Mouse (Mus musculus): Measurements from ENCODE around the gene Strn. TPM values are rescaled to one million over a fixed set of nuclear protein-coding genes. Genes with fewer than 3 reads are reported as not detected.

The Strn gene
- polyA plus RNA-seq, 1 experiment from 2014 or later, result 7.6 TPM

DNA sequence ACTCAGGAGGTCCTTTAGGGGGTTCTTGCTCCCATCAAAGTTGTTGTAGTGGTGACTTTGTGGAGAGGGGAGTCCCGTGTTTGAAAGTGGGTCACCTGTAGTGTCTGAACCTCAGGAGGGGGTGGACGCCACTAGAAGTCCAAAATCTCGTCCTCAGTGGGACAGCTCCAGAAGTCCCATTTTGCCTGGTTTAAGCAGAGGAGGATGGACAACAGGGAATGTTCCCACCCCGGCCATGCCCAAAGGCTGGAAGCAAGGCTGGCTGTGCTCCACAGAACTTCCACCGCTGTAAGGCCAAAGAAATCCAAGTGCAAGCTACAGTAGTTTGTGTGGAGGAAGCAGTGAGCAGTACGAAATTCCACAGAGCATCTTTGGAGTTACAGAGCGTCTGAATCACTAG is 117.0 kb downstream of the Strn start:
- no peak overlapping the region for H3K9ac ChIP-seq (replicated peaks; ENCODE audit: low read depth, low read length)
- H3K36me3 ChIP-seq (ENCODE audit: control insufficient read depth, insufficient read depth, low read length), result no peaks in the 10 kb centered on the region
- no peaks in the 10 kb centered on the region for H3K9me3 ChIP-seq (ENCODE audit: control insufficient read depth, low read length)
- no peaks in the 10 kb centered on the region for H3K4me1 ChIP-seq (ENCODE audit: control insufficient read depth, insufficient read depth, low read length)
- 93% methylated on average over 7 of the region's 7 CpGs for WGBS
- ATAC-seq (ENCODE audit: low read depth), result no peak
- H3K4me3 ChIP-seq (ENCODE audit: low read depth, low read length), result no peak overlapping the region
- H3K27ac ChIP-seq (ENCODE audit: low read depth, low read length), result no peak overlapping the region
- no peak overlapping the region for H3K4me2 ChIP-seq (ENCODE audit: low read depth, low read length)
- H3K27me3 ChIP-seq (ENCODE audit: control insufficient read depth, insufficient read depth, low read length), result no peaks in the 10 kb centered on the region

DNA sequence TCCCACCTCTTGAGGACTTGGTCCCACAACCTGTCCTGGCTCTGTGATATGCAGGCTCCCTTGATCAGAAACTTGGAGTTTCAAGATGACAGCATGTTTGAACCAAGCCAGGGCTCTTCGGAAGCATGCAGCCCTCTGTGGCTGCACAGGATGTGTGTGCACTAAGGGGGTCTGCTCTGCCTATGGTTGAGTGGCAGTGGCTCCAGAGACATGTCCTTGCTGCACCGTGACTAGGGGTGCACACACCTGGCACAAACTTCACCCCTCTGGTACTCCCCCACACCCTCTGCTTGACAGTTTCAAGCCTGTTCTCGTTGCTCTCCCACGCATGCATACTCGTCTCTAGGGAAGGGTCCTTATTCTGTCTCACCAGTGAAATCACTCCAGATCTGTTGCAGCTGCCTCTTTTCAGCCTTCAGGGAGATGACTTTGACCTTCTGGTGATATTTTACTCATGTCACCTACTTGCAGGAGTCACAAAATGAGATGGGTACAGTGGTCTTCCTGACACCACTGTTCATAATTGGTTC is 118.8 kb downstream of the Strn start:
- Histone ChIP-seq H3K27me3 (ENCODE audit: control insufficient read depth, insufficient read depth, low read length) (no peaks in the 10 kb centered on the region), H3K9ac (replicated peaks; ENCODE audit: low read depth, low read length) (no peak overlapping the region), H3K4me2 (ENCODE audit: low read depth, low read length) (no peak overlapping the region), H3K36me3 (ENCODE audit: control insufficient read depth, insufficient read depth, low read length) (no peaks in the 10 kb centered on the region), H3K4me1 (ENCODE audit: control insufficient read depth, insufficient read depth, low read length) (no peaks in the 10 kb centered on the region), H3K9me3 (ENCODE audit: control insufficient read depth, low read length) (no peaks in the 10 kb centered on the region), H3K27ac (ENCODE audit: low read depth, low read length) (no peak overlapping the region), H3K4me3 (ENCODE audit: low read depth, low read length) (no peak overlapping the region)
- no peak for ATAC-seq (ENCODE audit: low read depth)
- WGBS, result 81% methylated on average over 5 of the region's 5 CpGs

DNA sequence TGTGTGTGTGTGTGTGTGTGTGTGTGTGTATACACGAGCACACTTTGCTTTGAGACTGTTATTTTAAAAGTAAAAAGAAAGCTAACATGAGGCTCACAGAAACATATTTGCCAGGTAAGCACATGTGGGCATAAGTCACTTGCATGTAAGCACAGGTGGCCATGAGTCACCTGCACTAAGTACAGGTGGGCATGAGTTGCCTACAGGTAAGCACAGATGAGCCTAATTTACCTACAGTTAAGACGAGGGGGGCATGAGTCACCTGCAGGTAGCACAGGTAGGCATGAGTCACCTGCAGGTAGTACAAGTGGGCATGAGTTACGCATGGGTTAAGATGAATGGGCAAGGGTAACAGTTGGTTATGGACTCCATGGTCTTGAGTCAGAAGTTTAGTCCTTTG is 121.9 kb downstream of the Strn start:
- H3K4me2 ChIP-seq (ENCODE audit: low read depth, low read length), result no peak overlapping the region
- no peak overlapping the region for H3K27ac ChIP-seq (ENCODE audit: low read depth, low read length)
- H3K4me3 ChIP-seq (ENCODE audit: low read depth, low read length), result no peak overlapping the region
- H3K36me3 ChIP-seq (ENCODE audit: control insufficient read depth, insufficient read depth, low read length), result no peaks in the 10 kb centered on the region
- no peak for ATAC-seq (ENCODE audit: low read depth)
- H3K9ac ChIP-seq (replicated peaks; ENCODE audit: low read depth, low read length), result no peak overlapping the region
- no peaks in the 10 kb centered on the region for H3K27me3 ChIP-seq (ENCODE audit: control insufficient read depth, insufficient read depth, low read length)
- WGBS, result 94% methylated on average over 3 of the region's 3 CpGs
- H3K4me1 ChIP-seq (ENCODE audit: control insufficient read depth, insufficient read depth, low read length), result no peaks in the 10 kb centered on the region
- no peaks in the 10 kb centered on the region for H3K9me3 ChIP-seq (ENCODE audit: control insufficient read depth, low read length)

DNA sequence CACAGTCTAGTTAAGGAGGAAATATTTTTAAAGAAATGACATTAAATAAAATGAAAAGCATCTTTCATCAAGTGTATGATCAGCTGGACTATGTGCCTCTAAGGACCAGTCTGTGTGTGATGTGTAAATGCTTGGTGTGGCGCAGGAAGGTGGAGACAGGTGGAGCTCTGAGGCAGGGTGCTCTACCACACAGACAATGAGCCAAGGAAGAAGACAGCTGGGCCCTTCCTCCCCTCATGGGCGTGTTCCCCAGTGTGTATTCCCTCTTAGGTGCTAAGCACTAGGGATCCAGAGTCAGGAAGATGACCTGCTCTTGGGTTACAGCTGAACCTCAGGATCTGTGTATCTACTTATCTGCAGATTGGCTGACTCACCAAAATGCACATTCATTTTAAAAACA is 122.5 kb downstream of the Strn start:
- Histone ChIP-seq H3K4me3 (ENCODE audit: low read depth, low read length) (no peak overlapping the region), H3K27ac (ENCODE audit: low read depth, low read length) (no peak overlapping the region), H3K9me3 (ENCODE audit: control insufficient read depth, low read length) (no peaks in the 10 kb centered on the region), H3K4me2 (ENCODE audit: low read depth, low read length) (no peak overlapping the region), H3K4me1 (ENCODE audit: control insufficient read depth, insufficient read depth, low read length) (no peaks in the 10 kb centered on the region), H3K36me3 (ENCODE audit: control insufficient read depth, insufficient read depth, low read length) (no peaks in the 10 kb centered on the region), H3K27me3 (ENCODE audit: control insufficient read depth, insufficient read depth, low read length) (no peaks in the 10 kb centered on the region), H3K9ac (replicated peaks; ENCODE audit: low read depth, low read length) (no peak overlapping the region)
- ATAC-seq (ENCODE audit: low read depth), result no peak
- WGBS, result 83% methylated on average over 2 of the region's 2 CpGs

DNA sequence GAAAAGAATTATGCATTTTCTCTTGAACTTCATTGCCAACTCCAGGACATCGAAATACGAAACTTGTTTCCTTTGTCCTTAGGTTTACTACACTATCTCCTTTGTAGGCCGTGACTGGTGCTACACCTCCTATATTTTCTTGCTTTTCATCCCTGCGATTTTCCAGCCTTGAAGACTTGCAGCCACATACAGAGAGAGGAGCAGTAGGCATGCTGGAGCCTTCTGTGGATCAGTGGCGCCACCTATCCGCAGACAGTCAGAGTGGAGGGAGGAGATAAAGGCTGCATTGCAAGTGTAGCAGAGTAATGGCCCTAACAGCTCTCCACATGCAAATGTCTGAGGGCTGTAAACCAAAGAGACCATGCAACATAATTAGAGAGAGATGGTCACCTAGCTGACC is 125.9 kb downstream of the Strn start:
- H3K9ac ChIP-seq (replicated peaks; ENCODE audit: low read depth, low read length), result no peak overlapping the region
- H3K4me1 ChIP-seq (ENCODE audit: control insufficient read depth, insufficient read depth, low read length), result no peaks in the 10 kb centered on the region
- no peak overlapping the region for H3K4me3 ChIP-seq (ENCODE audit: low read depth, low read length)
- WGBS, result 76% methylated on average over 6 of the region's 6 CpGs
- H3K36me3 ChIP-seq (ENCODE audit: control insufficient read depth, insufficient read depth, low read length), result no peaks in the 10 kb centered on the region
- no peak for ATAC-seq (ENCODE audit: low read depth)
- no peaks in the 10 kb centered on the region for H3K9me3 ChIP-seq (ENCODE audit: control insufficient read depth, low read length)
- no peak overlapping the region for H3K4me2 ChIP-seq (ENCODE audit: low read depth, low read length)
- H3K27ac ChIP-seq (ENCODE audit: low read depth, low read length), result no peak overlapping the region
- no peaks in the 10 kb centered on the region for H3K27me3 ChIP-seq (ENCODE audit: control insufficient read depth, insufficient read depth, low read length)

DNA sequence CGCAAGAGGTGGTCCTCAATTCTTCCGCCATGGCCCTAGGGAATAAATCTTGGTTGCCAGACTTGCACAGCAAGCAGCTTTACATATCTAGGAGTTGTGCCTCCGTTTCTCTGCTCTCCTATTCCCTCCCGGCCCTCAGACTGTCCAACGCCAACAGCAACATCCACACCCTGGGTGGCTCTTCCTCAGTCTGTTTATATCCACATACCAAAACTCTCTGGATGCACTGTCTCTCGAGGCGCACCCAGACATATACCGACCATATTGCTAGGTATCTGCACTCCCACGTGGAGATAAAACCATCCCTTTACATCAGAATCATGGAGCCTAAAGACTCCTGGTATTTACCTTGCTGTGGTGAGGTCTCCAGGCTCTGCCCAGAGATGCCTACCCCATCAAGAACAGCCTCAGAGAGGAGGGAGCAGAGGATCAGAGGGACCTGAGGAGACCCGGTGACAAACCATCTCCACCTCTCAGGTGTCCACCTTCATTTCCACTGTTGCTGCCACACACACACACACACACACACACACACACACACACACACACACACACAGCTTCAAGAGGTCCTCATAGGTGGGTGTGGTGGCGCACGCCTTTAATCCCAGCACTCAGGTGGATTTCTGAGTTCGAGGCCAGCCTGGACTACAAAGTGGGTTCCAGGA is 127.7 kb downstream of the Strn start:
- Histone ChIP-seq H3K4me2 (ENCODE audit: low read depth, low read length) (no peak overlapping the region), H3K4me1 (ENCODE audit: control insufficient read depth, insufficient read depth, low read length) (no peaks in the 10 kb centered on the region), H3K9me3 (ENCODE audit: control insufficient read depth, low read length) (no peaks in the 10 kb centered on the region), H3K27ac (ENCODE audit: low read depth, low read length) (no peak overlapping the region), H3K36me3 (ENCODE audit: control insufficient read depth, insufficient read depth, low read length) (no peaks in the 10 kb centered on the region), H3K9ac (replicated peaks; ENCODE audit: low read depth, low read length) (no peak overlapping the region), H3K27me3 (ENCODE audit: control insufficient read depth, insufficient read depth, low read length) (no peaks in the 10 kb centered on the region), H3K4me3 (ENCODE audit: low read depth, low read length) (no peak overlapping the region)
- 91% methylated on average over 13 of the region's 13 CpGs for WGBS
- no peak for ATAC-seq (ENCODE audit: low read depth)

DNA sequence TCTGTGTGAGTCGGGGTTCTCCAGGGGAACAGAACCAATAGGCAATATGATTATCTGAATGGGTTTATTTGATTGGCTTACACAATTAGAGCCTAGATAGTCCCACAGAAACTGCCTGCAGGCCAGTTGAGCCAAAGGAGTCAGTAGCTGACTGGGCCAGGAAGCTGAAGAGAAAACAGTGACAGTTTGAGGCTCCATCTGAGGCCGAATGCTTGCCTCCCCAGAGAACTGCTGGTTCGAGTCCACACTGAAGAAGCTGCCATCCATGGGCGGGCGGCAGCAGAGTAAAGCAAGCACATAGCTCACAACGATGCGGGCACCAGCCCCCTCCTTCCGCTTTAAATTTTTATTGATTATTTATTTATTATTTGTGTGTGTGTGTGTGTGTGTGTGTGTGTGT is 128.3 kb downstream of the Strn start:
- Histone ChIP-seq H3K36me3 (ENCODE audit: control insufficient read depth, insufficient read depth, low read length) (no peaks in the 10 kb centered on the region), H3K9ac (replicated peaks; ENCODE audit: low read depth, low read length) (no peak overlapping the region), H3K27ac (ENCODE audit: low read depth, low read length) (no peak overlapping the region), H3K4me2 (ENCODE audit: low read depth, low read length) (no peak overlapping the region), H3K4me3 (ENCODE audit: low read depth, low read length) (no peak overlapping the region), H3K9me3 (ENCODE audit: control insufficient read depth, low read length) (no peaks in the 10 kb centered on the region), H3K27me3 (ENCODE audit: control insufficient read depth, insufficient read depth, low read length) (no peaks in the 10 kb centered on the region), H3K4me1 (ENCODE audit: control insufficient read depth, insufficient read depth, low read length) (no peaks in the 10 kb centered on the region)
- ATAC-seq (ENCODE audit: low read depth), result no peak
- WGBS, result 82% methylated on average over 8 of the region's 8 CpGs

DNA sequence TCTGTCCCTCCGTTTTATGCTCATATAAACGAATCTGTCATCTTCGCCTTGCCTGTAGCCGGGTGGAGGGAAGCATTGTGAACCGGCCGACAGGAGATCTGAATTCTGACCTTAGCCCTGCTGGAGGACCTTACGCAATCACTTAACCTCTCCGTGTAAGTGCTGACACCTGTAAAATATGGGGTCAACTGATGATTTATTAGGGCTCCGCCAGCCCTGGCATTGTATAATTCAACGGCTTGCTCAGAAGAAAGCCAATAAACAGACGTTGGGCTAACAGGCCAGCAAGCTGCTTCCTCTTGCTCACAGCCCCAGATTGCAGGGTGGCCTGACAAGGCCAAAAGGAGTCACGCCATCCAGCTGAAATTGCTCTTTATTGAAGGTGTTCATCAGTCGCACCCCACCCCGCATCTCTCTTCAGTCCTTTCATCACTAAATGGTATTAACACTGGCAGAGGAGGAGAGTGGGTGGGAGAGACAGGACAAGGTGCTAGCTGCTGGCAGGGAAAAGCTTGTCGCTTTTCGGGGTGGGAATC is 128.8 kb downstream of the Strn start:
- Histone ChIP-seq H3K9ac (replicated peaks; ENCODE audit: low read depth, low read length) (no peak overlapping the region), H3K4me1 (ENCODE audit: control insufficient read depth, insufficient read depth, low read length) (no peaks in the 10 kb centered on the region), H3K4me2 (ENCODE audit: low read depth, low read length) (no peak overlapping the region), H3K36me3 (ENCODE audit: control insufficient read depth, insufficient read depth, low read length) (no peaks in the 10 kb centered on the region), H3K27me3 (ENCODE audit: control insufficient read depth, insufficient read depth, low read length) (no peaks in the 10 kb centered on the region), H3K27ac (ENCODE audit: low read depth, low read length) (no peak overlapping the region), H3K4me3 (ENCODE audit: low read depth, low read length) (no peak overlapping the region), H3K9me3 (ENCODE audit: control insufficient read depth, low read length) (no peaks in the 10 kb centered on the region)
- 31% methylated on average over 16 of the region's 16 CpGs for WGBS
- no peak for ATAC-seq (ENCODE audit: low read depth)

DNA sequence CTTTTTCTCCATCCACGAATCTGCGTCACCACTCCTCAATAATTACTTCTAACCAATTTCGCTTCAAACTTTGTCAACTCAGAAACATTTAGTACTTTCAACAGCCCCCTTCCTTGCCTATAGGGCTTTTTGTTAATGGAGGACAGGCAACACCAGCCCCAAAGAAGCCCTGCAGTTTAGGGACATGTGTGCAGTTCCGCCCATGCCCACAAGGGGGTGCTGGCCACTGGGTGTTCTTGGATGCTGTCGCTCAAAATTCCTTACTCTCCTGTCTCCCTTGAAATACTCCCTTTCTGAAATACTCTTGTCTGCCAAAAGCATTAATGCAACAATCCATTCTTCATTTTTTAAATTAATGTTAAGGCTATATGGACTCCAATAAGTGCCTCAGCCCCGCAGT is 132.6 kb downstream of the Strn start:
- no peak overlapping the region for H3K9ac ChIP-seq (replicated peaks; ENCODE audit: low read depth, low read length)
- ATAC-seq (ENCODE audit: low read depth), result no peak
- no peaks in the 10 kb centered on the region for H3K27me3 ChIP-seq (ENCODE audit: control insufficient read depth, insufficient read depth, low read length)
- no peaks in the 10 kb centered on the region for H3K9me3 ChIP-seq (ENCODE audit: control insufficient read depth, low read length)
- H3K4me3 ChIP-seq (ENCODE audit: low read depth, low read length), result no peak overlapping the region
- no peaks in the 10 kb centered on the region for H3K4me1 ChIP-seq (ENCODE audit: control insufficient read depth, insufficient read depth, low read length)
- no peak overlapping the region for H3K4me2 ChIP-seq (ENCODE audit: low read depth, low read length)
- no peak overlapping the region for H3K27ac ChIP-seq (ENCODE audit: low read depth, low read length)
- 70% methylated on average over 6 of the region's 6 CpGs for WGBS
- H3K36me3 ChIP-seq (ENCODE audit: control insufficient read depth, insufficient read depth, low read length), result no peaks in the 10 kb centered on the region
